Comparison of ENCODE assay signal across 8 mouse cellular contexts in the genomic region with DNA sequence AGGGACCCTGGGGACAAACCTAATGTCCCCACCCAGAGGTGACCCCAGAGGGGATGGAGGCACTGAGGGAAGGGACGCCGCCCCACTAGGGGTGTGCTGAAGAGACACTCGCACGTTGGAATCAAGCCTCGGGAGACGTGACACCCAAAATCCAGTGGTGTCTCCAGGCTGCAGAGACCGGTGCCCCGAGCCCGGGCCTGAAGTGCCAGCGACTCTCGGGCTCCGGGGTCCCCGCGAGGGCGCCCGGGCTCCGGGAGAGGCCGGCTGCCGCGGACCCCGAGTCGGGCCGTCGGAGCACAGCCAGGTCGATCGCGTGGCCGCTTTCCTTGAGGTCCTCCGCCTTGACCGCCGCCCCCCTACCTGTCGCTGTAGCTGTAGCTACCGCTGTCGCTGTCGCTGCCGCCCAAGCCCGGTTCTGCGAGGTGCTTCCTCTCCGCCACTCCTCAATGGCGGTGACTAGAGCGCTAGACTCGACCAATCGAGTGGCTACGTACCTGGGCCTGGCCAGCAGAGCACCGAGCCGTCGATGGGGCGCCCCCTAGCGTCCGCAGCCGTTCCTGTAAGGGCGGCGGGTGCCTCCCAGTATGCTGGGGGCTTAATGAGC. TPM values are rescaled to one million over a fixed set of nuclear protein-coding genes. Genes with fewer than 3 reads are reported as not detected.
A peak's percentile ranks its signal among the peaks of the same experiment; 100 is the strongest.
DNase-seq lines count a peak whose midpoint lies in the region; ATAC-seq and TF ChIP-seq lines count a peak whose summit lies in the region.

TSS of gene Vps13d (minus strand) at position 447 of the 604 bp plus-strand sequence.

- peaks cover 16% of the 10 kb centered on the region for H3K36me3 ChIP-seq in E14TG2a.4 (ENCODE audit: insufficient read depth, low read length)
- H3K36me3 ChIP-seq in forebrain, embryonic 12.5 days (replicated peaks), result peaks cover under 1% of the 10 kb centered on the region; the same call in 1 of the 2 replicates
- peaks cover 5% of the 10 kb centered on the region; the same call in 1 of the 2 replicates for H3K36me3 ChIP-seq in heart, embryonic 16.5 days (ENCODE audit: control insufficient read depth, insufficient read depth)
- peaks cover 11% of the 10 kb centered on the region for H3K36me3 ChIP-seq in liver, embryonic 14.5 days (replicated peaks; ENCODE audit: control insufficient read depth, insufficient read depth, low read depth)
- H3K36me3 ChIP-seq in stomach, embryonic 15.5 days, result peaks cover 3% of the 10 kb centered on the region; the same call in 1 of the 2 replicates

- WGBS in forebrain, embryonic 12.5 days, result under 1% methylated on average over 51 of the region's 53 CpGs
- under 1% methylated on average over 53 of the region's 53 CpGs for WGBS in heart, embryonic 16.5 days
- under 1% methylated on average over 53 of the region's 53 CpGs for WGBS in liver, embryonic 14.5 days (ENCODE audit: insufficient replicate concordance)
- under 1% methylated on average over 52 of the region's 53 CpGs for WGBS in stomach, embryonic 15.5 days

- H3K4me1 ChIP-seq in E14TG2a.4 (replicated peaks; ENCODE audit: low read depth, low read length), result peaks cover 54% of the 10 kb centered on the region
- peaks cover 13% of the 10 kb centered on the region for H3K4me1 ChIP-seq in forebrain, embryonic 12.5 days
- H3K4me1 ChIP-seq in heart, embryonic 16.5 days (ENCODE audit: control insufficient read depth, insufficient read depth, low read length), result peaks cover 19% of the 10 kb centered on the region
- peaks cover 45 to 48% of the 10 kb centered on the region in 2 experiments for H3K4me1 ChIP-seq in liver, embryonic 14.5 days (replicated peaks; ENCODE audit: control insufficient read depth in 2 of 2, insufficient read depth in 2 of 2, low read length in 1 of 2)
- H3K4me1 ChIP-seq in stomach, embryonic 15.5 days, result peaks cover 8% of the 10 kb centered on the region

- H3K9me3 ChIP-seq in E14TG2a.4 (ENCODE audit: low read length), result no peaks in the 10 kb centered on the region
- no peaks in the 10 kb centered on the region for H3K9me3 ChIP-seq in forebrain, embryonic 12.5 days
- no peaks in the 10 kb centered on the region for H3K9me3 ChIP-seq in heart, embryonic 16.5 days (replicated peaks; ENCODE audit: control insufficient read depth, low read length)
- H3K9me3 ChIP-seq in liver, embryonic 14.5 days (ENCODE audit: control insufficient read depth, low read length), result no peaks in the 10 kb centered on the region
- no peaks in the 10 kb centered on the region for H3K9me3 ChIP-seq in stomach, embryonic 15.5 days

- H3K4me3 ChIP-seq in E14TG2a.4 (replicated peaks; ENCODE audit: low read length), result peak within 1 kb of the TSS; percentile 99
- H3K4me3 ChIP-seq in forebrain, embryonic 12.5 days (replicated peaks), result peak within 1 kb of the TSS; percentile 76
- peak within 1 kb of the TSS; percentile 77 for H3K4me3 ChIP-seq in heart, embryonic 16.5 days (ENCODE audit: low read length)
- H3K4me3 ChIP-seq in liver, embryonic 14.5 days (ENCODE audit: insufficient read depth in 1 of 2, low read depth in 2 of 2, low read length in 2 of 2), result peak within 1 kb of the TSS; percentile 89 to 93
- H3K4me3 ChIP-seq in stomach, embryonic 15.5 days (replicated peaks), result peak within 1 kb of the TSS; percentile 91

- H3K4me2 ChIP-seq in forebrain, embryonic 12.5 days, result peak within 1 kb of the TSS; percentile 95
- H3K4me2 ChIP-seq in heart, embryonic 16.5 days (ENCODE audit: low read depth, low read length), result peak within 1 kb of the TSS; percentile 80
- H3K4me2 ChIP-seq in liver, embryonic 14.5 days (ENCODE audit: low read depth), result peak within 1 kb of the TSS; percentile 87
- H3K4me2 ChIP-seq in stomach, embryonic 15.5 days, result peak within 1 kb of the TSS; percentile 83

- peak; percentile 96 for ATAC-seq in forebrain, embryonic 12.5 days (ENCODE audit: low FRiP score)
- ATAC-seq in heart, embryonic 16.5 days (replicated peaks; ENCODE audit: extremely low read depth, insufficient read depth, low FRiP score), result peak; percentile 76
- ATAC-seq in liver, embryonic 14.5 days (ENCODE audit: insufficient read depth), result peak; percentile 88
- peak; percentile 90 for ATAC-seq in stomach, embryonic 15.5 days (ENCODE audit: insufficient read depth, low FRiP score, low read depth)

- H3K9ac ChIP-seq in forebrain, embryonic 12.5 days, result peak within 1 kb of the TSS; percentile 77
- peak within 1 kb of the TSS; percentile 92 for H3K9ac ChIP-seq in heart, embryonic 16.5 days (ENCODE audit: low read length)
- peak within 1 kb of the TSS; percentile 86 for H3K9ac ChIP-seq in liver, embryonic 14.5 days (replicated peaks)
- peak within 1 kb of the TSS; percentile 81 for H3K9ac ChIP-seq in stomach, embryonic 15.5 days

- no peaks in the 10 kb centered on the region for H3K27me3 ChIP-seq in E14TG2a.4 (ENCODE audit: insufficient read depth, low read length)
- H3K27me3 ChIP-seq in forebrain, embryonic 12.5 days, result no peaks in the 10 kb centered on the region
- no peaks in the 10 kb centered on the region for H3K27me3 ChIP-seq in heart, embryonic 16.5 days (ENCODE audit: control insufficient read depth, insufficient read depth, low read length)
- H3K27me3 ChIP-seq in liver, embryonic 14.5 days (ENCODE audit: control insufficient read depth, insufficient read depth, low read length), result no peaks in the 10 kb centered on the region
- H3K27me3 ChIP-seq in stomach, embryonic 15.5 days (replicated peaks), result no peaks in the 10 kb centered on the region

- peak; percentile 91 for DNase-seq in c-Kit-positive CD71-positive TER-119-negative erythroid progenitor cells, embryonic 14.5 days (ENCODE audit: low read depth)
- peak; percentile 95 for DNase-seq in kidney, postnatal 25 days
- DNase-seq in liver, embryonic 14.5 days (ENCODE audit: low read depth in 3 of 3, low spot score in 3 of 3), result peak; percentile 87 to 90 (median 89)
- peak; percentile 92 for DNase-seq in neural tube, embryonic 10.5 days (ENCODE audit: extremely low spot score, low spot score)

- TF ChIP-seq CTCF in E14TG2a.4 (conservative IDR thresholded peaks at IDR 0.05; ENCODE audit: low read length), result peak; percentile 73
- TF ChIP-seq CTCF in liver, embryonic 14.5 days (IDR thresholded peaks at IDR 0.05; ENCODE audit: low read depth), result peak; percentile 100

- TF ChIP-seq EP300 in liver, embryonic 14.5 days (IDR thresholded peaks at IDR 0.05; ENCODE audit: low read depth), result no peak; the same call in 1 of the 2 replicates

- peak within 1 kb of the TSS; percentile 43; the same call in 1 of the 2 replicates for H3K27ac ChIP-seq in forebrain, embryonic 12.5 days
- H3K27ac ChIP-seq in heart, embryonic 16.5 days (ENCODE audit: low read length), result peak within 1 kb of the TSS; percentile 97
- peak within 1 kb of the TSS; percentile 52 for H3K27ac ChIP-seq in liver, embryonic 14.5 days
- peak within 1 kb of the TSS; percentile 69 for H3K27ac ChIP-seq in stomach, embryonic 15.5 days

RNA-seq across cellular contexts. Expression of gene Vps13d, which starts in this region (rescaled TPM):
- 5.7 and 7.0 TPM in 2 replicates for polyA plus RNA-seq in forebrain, embryonic 12.5 days (2016; fragmentation: Nextera tagmentation; extraction: Ambion mirVana)
- polyA plus RNA-seq in heart, embryonic 16.5 days (2015; fragmentation: Nextera tagmentation; extraction: Ambion mirVana), result 7.6 and 9.0 TPM in 2 replicates
- polyA plus RNA-seq in liver, embryonic 14.5 days (2012; rRNA removed), result 3.9 and 7.1 TPM in 2 replicates
- polyA plus RNA-seq in liver, embryonic 14.5 days (2014; fragmentation: Nextera tagmentation; extraction: Ambion mirVana), result 4.8 and 5.3 TPM in 2 replicates
- 8.8 and 9.6 TPM in 2 replicates for polyA plus RNA-seq in stomach, embryonic 15.5 days (2015; fragmentation: Nextera tagmentation; extraction: Ambion mirVana)

Comparison
In these comparisons a context has a peak if more than half of its experiments do, and no peak if none do; other contexts are left out.
1. Peak in every context shown above with its lines: DNase-seq, ATAC-seq, H3K4me3 ChIP-seq and H3K27ac ChIP-seq.
2. H3K27ac ChIP-seq: peak in every context shown above with its lines; median percentile 97 in heart, embryonic 16.5 days; 69 in stomach, embryonic 15.5 days; 52 in liver, embryonic 14.5 days; 43 in forebrain, embryonic 12.5 days.